Mouse (Mus musculus) CD4-positive, CD25-positive, alpha-beta regulatory T cell, adult 4 months (primary cell): ENCODE measurements at regions not wholly inside any gene's neighbourhood (a gene's known extent, or its start where the extent isn't known, plus 50 kb on each side); places are given as distances from the start of the nearest gene placed in this dataset.
A peak's percentile ranks its signal among the peaks of the same experiment; 100 is the strongest.

Experiments used
- ATAC-seq: one replicate; pipeline ENCODE4 v1.8.0; 2017

DNA sequence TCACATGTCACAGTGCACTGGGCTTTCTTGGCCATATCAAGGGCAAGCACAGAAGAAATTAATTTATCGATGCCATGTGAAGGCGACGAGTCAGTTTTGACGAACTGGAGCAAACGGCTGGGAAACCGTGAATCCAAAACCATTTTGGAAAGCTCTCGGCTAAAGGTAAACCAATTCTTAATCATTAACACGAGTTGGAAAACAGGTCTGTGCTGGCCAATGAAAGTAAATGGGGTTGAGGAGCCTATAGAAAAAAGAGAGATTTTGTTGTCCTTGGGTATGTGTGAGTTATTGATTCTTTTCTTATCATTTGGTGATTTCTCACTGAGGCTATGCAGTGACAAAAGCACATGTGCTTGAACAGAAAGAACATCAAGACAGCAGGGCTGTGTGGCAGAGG is 397.1 kb downstream of the H2al1j start:
- no peak for ATAC-seq

DNA sequence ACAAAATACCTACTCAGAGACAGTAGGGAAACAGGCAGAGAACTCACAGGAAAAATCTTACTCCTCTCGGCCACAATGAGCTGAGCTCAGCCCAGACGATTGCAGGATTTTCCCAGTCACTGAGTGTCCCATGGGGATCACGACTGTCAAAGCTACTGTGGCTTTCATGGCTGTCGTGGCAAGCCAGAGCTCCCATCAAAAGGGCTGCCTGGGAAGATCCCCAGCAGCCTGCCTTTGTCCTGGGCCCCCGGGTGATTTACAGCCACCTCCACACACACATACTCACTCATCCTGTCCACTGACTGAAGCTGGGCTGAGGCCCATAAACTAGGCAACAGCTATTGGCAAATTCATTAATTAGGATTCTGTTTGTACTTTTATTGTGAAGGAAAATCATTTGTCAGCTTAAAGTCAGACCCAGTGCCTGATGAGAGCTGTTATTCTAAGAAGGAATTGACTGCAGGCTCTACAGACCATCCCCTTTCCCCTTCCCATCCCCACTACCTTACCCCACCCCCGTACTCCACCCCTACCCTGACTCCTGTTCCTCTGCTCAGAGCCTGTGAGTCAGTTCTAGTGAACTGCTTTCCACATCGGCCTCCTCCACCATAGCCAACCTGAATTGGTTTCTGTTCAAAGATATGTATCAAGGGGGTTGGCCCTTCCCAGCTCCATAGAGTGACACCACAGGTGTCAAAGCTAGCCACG is 399.1 kb downstream of the H2al1j start:
- no peak for ATAC-seq

DNA sequence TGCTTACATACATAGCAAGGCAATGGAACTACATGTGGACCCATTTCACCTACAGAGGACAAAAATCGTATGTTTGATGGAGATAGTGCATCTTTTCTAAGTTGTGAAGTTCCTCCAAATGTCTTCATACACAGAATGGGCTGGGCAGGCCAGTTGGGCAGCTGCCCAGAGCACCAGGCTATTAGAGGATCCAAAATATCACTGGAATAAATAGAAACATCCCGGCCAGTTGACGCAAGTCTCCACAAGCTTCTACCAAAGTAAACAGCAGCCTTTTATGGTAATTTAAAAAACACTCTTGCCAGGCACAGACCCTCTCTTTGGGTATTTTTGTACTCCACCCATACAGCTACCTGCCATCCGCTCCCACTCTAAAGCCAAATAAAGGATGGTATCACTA is 400.9 kb downstream of the H2al1j start:
- no peak for ATAC-seq

DNA sequence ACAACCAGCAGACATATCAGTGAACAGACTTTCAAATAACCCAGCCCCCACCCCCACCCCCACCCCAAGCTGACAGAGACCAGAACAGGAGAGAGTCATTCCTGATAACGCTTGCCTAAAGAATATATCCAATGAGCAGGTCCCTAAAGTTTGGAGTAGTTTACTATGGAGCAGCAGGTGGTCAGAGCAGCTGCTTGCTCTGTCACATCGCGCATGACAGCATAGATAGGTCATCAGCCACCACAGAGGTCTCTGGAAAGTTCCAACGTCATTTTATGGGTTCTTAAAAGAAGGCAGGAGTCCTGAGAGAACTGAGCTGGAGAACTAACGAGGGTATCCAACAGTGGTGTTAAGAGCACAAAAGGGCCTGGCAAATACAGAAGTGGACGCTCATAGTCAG is 402.4 kb downstream of the H2al1j start:
- ATAC-seq, result no peak

DNA sequence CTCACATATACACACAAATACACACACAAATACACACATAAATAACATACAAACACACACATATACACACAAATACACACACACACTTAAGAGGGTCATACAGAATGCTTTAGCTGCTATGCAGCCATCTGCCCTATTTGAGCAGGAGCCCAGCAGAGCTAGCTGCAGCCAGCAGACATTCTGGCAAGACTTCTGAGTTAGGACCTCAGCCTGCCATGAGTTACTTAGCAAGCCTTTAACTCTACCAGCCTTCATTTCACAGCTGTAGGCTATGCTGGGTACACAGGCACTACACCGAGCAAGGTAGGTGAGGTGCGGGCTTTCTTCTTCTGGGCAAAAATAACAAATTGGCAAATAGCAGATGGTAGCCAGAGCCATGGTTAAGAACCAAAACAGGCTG is 404.7 kb downstream of the H2al1j start:
- no peak for ATAC-seq

DNA sequence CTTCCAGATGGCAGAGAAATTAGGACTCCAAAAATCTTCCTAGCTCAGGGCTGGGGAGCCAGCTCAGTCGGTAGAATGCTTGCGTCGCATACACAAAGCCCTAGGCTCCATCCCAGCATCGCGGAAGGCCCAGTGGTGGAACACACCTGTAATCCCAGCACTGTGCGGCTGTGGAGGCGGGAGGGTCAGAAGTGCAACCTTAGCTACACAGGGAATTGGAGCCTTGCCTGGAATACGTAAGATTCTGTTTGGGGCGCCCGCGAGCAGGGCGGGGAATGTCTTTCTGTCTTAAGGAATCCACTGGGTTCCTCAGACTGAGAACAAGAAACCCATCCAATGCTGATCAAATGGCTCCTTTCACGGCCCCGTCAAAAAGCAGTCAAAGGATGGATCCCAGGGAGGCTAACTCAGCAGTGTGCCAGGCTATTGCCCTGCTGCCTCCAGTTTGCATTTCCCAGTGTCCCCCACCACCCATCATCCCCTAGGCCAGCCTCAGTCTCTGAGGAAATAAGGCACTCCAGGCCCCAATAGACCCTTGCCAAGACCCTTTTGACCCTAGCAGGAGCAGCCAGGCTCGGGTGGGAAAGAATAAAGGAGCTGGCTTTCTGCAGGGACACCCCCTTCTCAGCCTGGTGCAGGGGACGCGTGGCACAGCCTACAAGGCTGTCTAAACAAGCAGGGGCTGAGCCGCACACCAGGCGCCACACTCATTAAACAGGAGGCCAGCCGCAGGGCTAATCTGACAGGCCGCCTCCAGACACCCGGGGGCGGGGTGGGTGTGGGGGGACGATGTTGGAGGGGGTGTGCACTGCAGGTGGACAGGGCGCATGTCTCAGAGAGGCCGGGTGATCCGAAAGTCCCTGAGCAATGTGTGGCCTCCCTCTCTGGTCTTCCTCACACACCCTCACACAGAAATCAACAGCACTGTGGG is 407.1 kb downstream of the H2al1j start:
- ATAC-seq, result no peak

DNA sequence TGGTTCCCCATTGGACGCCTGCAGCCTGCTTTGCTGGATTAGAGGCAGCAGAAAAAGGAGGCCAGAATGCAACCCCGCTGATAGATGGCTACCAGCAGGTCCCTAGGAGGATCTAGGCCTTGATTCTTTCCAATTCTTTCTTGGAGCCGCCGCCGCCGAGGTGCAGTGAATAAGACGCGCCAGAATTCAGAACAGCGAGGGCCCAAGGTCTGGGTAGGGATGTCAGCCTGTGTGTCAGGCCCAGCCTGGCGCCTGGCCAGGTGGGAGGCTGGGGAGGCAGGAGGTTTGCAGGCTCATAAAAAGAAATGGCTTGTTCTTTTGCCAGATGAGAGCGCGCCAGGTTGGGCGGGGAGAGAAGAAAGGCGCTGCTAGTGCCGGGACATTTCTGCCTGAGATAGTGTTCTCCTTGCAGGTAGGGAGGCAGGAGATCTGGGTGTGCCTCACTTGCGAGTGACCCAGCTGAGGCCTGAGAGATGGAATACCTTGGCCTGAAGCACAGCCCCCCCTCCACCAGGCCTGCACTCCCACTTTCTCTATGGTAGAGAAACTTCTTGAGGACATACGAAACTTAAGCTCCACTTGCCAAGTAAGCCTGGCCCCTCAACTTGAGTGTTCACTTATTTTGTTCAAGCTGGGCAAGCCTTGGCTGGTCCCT is 408.0 kb downstream of the H2al1j start:
- ATAC-seq, result no peak

DNA sequence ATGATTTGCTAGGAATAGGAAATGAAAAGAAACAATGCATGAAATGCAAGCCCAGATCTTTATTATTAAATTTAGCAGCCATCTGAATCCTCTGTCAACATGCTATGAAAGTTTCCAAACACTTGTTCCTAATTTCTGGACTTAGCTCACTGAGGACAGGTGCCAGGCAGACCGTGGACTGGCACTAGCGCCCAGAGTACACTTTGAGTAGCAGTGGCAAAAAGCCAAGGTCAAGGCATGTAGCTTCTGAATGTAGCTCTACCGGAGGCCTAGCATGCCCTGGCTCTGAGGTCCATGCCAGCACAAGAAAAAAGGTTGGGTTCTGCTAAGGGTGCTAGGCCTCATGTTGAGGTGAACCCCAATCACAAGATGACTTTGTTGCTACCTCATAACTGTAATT is 408.9 kb downstream of the H2al1j start:
- no peak for ATAC-seq

DNA sequence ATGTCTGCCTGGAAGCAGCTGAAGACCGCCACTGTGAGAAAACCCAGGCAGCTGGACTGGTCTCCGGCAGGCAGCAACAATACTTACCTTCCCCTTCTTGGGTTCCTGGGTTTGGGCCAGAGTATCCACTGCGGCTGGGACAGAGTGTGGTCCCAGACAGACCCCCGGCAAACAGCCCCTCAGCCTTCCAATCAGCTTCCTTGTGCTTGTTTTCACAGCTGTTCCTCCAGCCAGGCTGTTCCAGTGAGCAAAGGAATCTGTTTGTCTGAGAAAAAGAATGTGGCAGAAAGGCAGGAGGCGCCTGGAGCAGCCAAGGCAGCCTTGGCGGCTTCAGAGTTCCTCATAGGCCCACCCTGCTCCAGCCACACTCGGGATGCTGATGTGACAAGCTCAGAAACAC is 411.9 kb downstream of the H2al1j start:
- ATAC-seq, result no peak

DNA sequence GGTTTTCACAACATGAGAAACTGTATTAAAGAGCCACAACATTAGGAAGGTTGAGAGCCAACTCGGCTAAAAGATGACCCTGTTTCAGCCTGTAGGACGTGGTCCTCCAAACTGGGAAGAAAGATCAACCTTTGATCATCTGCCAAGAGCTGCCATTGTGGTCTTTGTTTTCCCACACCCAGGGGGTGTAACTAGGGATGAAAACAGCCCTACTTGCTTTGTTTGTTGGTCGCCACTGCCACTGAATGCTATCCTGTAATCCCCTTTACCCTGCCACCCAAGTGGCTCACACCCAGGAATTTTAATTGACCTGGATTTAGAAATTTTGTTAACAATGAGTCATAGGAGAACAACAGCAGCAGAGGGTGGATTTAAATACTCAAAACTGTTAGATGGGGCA is 414.2 kb downstream of the Bcor start:
- no peak for ATAC-seq

DNA sequence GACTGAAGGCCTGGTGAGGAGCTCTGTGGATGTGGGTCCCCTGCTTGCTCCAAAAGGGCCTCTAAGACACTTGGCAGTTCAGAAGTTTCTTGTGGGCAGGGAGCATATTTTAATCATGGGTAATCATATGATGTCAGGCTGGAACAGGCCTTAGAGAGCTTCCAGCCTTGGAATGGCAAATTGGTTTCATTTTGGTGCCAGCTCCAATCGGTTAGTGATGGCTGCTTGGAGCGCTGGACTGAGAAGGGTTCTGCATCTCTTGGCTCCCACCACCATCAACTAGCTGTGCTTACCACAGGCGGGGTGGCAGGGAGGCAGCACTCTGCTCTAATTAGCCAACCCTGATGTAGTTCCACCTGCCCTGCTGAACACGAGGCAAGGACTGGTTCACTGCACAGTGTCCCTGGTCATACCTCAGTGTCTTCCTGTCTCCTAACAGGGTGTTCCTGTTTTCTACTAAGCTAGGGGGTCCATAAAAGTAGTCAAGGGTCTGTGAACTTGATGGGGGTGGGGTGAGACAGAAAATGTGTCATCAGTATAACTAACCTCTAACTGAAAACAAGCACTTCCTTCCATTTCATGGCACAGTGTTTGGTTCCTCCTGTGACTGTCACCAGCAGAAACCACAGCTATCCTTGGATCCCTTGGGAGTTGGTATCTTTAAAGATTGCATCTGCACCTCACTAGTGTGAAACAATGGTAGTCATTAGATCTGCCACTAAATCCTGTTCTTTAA is 412.6 kb downstream of the Bcor start:
- ATAC-seq, result no peak

DNA sequence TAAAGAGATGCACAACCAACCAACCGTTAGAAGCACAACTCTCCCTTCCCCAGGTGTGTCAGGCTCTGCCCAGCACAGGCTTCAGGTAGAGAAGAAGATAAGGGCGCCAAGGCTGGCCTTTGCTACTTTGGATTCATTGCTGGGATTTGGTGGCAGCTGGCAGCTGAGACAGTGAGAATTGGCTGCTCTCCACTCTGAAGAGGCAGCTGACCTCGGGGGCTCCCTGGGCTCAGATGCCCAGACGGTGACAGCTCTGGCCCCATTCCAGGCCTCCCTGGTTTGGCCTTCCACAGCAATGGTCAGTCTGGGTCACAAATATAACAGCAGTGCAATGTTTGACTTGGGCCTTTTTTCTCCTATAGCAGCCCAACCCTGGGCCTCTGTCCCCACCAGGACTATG is 411.9 kb downstream of the Bcor start:
- no peak for ATAC-seq

DNA sequence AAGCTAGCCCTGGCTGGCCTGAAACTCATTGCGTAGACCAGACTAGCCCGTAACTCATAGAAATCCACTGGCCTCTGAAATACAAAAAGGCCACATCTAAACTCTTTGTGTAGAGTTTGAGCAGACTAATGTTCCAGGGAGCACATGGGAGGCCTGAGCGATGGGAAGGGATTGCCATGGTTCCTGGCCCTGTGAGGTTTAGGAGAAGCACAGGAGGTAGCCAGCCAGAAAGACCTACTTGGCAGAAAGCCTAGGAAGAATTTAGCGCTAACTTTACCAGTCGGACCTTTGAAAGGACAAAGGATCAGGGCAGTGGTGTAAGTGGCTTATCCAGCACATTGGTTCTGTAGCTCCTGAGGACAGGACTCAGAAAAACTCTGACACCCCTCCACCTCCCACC is 407.6 kb downstream of the Bcor start:
- no peak for ATAC-seq

DNA sequence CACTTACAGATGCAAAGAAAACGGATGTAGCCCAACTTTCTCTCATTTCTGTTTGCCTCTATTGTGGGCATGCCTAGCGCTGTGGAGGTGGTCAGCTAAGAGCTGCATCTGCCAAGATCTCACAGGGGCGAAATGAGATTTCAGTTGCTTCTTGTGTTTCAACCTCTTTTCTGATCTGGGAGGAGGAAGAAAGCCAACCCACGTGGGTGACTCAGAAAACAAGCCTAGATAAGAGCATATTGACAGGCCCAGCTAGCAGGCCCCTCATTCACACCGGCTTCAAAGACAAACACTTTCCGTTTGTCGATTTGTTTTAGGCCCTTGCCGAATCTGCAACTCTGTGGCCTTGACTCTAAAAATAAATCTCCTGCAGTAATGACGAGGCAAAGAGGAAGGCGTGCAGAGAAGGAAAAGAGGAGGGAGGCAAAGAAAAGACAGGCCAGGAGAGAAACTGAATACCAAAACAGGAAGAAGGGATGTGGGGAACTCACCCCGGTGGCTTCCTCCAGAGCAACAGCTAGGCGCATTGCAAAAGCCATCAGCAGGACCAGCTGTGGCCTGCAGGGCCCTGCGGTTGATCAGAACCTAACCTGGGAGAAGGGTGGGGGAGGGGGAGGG is 407.1 kb downstream of the Bcor start:
- peak; percentile 78 for ATAC-seq

DNA sequence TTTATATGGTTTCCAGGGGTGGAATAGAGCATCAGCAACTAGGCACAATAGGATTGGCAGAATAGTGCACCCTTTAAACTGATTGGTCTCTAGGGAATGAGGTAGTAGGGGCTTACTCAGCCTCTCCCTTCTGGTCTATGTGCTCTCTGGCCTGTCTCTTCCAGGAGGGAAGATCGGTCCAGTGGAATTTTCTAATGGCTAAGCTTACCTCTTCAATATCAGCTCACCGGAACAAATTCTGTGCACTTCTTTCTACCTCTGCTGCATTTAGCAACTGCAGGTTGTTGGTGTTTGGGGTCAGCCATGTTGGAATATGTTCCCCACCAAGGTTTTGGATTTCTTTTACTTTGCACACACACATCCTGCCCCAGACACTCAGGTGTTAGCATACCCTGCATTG is 405.1 kb downstream of the Bcor start:
- ATAC-seq, result no peak

DNA sequence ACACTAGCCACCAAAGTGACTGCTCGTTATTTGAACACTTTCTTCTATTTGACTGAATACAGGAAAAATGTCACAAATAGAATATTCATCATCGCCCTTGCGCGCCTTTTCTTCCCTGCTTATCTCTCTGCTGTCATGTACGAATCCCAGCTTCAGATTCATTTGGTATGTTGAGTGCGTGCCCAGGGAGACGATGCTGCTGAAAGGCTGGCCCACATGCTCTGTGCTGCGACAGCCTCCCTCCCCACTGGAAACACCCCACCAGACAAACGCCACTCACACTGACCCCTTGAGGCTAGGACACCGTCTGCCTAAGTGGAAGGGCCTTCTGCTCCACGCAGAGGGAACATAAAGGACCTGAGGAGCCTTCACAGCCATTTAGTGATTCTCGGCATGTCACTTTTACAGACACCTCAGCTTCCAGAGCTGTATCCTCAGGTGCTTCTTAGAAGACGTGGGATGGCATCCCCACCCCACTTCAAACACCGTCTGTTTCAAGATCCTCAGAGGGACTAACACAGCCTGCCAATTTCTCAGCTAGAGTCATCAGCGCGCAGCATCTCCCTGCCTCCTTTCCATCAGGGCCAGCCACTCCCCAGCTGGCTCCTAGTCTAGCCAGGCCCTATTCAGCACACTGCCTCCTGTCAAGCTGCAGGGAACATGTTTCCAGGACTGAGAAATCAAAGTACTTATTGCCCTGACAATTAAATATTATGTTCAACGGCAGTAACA is 396.6 kb downstream of the Bcor start:
- ATAC-seq, result no peak

DNA sequence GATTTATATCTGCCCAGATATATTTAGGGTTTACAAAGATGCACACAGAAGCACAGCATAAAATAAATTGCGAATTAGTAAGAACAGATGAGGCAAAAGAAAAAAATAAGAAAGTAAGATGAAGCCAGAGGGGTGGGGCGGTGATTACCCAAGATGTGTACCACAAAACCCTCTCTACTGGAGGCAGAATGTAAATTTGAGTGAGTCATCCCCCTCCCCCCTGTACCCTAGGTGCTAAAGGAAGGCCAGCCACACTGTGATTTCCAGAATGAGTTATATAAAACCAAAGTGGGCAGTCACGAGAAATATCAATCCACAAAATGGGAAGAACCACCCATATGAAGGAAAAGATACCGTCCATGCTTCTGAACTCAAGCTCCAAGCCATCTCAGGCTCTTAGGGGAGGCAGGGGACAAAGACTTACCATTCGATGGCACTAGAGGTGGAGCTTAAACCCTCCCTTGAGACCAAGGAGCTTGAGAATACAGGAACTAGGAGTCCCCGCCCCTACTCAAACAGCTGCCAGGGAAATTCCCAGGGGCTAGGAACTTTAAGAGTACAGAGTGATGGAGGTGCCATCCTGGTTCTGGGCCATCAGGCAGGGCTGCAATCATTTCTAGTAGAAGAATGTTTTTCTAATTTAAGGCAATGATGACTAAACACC is 383.8 kb downstream of the Bcor start:
- ATAC-seq, result no peak

DNA sequence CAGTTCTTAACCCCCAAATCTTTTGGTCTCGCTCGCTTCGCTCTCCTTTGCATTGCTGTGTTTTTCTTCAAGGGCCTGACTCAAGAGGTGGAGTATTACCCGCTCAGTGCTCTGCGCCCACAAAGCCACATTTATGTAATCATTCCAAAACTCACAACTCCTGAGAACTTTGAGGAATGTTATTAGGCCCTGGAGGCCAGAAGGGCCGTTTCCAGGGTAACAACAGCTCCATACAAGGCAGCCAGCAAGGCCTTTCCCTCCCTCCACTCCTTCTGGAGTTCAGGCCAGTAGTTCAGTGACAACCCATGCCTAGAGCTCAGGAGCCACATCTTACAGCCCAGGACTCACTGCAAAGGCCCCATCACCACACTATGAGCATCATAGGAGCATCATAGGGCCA is 365.1 kb downstream of the Bcor start:
- no peak for ATAC-seq

DNA sequence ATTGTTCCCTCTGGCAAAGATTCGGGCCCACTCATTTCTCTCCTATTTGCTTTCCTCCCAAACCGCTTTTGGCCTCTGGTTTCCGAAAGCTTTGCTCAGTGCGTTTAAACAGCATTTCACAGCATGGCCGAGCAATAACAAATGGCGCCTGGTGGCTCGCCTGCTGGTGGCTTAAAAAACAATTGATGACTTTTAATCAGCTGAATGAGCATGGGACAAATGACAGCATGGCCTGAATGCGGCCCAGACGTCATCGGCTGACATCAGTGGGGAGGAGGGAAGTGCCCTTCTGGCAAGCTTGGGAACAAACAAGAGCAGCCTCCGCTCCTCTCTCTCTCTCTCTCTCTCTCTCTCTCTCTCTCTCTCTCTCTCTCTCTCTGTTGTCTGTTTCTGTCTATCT is 362.3 kb downstream of the Bcor start:
- no peak for ATAC-seq

DNA sequence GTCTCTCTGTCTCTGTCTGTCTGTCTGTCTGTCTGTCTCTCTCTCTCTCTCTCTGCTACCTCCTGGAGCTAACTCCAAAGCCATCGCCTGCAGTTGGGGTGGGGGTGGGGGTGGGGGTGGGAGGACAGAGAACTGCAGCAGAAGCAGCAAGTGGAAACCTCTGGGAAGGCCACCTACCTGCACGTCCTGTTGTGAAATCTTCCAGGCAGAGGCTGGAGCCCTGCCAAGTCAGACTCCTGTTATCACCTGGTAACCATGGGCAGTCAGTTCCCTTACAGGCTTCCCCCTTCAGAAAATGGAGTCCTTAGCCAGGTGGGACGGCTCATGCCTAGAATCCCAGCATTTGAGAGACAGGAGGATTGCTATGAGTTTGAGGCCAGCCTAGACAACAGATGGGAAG is 361.8 kb downstream of the Bcor start:
- no peak for ATAC-seq

DNA sequence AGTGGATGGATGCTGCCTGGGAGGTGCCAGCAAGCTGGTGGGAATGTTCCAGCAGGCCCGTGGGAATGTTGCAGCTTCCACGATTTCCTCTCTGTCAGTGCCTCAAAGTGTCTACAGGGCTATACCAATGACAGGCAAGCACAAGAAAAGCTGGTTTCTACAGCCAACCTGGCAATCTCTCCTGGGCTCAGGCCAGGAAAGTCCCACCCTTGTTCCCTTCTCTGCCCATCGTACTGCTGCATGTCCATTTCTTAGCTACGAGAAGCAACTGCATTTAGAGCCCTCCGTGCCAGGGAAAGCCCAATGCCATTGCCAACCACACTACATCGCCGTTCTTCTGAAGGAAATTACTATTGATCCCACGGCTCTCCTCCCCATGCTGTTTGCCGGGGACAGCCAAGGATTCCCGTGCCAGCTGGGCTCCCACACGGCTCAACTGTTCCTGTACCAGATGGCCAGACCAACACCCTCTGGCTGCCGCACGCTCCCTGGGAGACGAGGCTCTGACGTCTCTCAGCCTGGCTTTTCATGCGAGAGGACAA is 359.7 kb downstream of the Bcor start:
- ATAC-seq, result no peak
